Mouse (Mus musculus) liver, embryonic 14.5 days (tissue): ENCODE measurements at regions not wholly inside any gene's neighbourhood (a gene's known extent, or its start where the extent isn't known, plus 50 kb on each side); places are given as distances from the start of the nearest gene placed in this dataset.

Experiments
- CTCF ChIP-seq: IDR thresholded peaks from 2 replicates; pipeline ENCODE4 v1.5.1; 2016; ENCODE audit warnings: antibody characterized with exemption, low read depth, control low read depth
- EP300 ChIP-seq: IDR thresholded peaks from 2 replicates; pipeline ENCODE4 v1.6.1; 2016; ENCODE audit warnings: antibody characterized with exemption, low read depth

- no peak for TF ChIP-seq CTCF
- no peak for TF ChIP-seq EP300
These were observed 1022.0 kb upstream of the Flrt2 start for GRCm38 (mm10) chr12:94670035-94670434.
